Mouse (Mus musculus): ENCODE measurements around the gene Taf12. TPM values are rescaled to one million over a fixed set of nuclear protein-coding genes. Genes with fewer than 3 reads are reported as not detected.
"Not testable (repeated sequence)": the region's sequence is repeated elsewhere in the genome, so short reads cannot be mapped to it uniquely, and the experiment has no call there.

Gene Taf12
- polyA plus RNA-seq, 1 experiment from 2014 or later, result 51.7 TPM

- H3K36me3 ChIP-seq; H3K27me3 ChIP-seq; H3K27ac ChIP-seq; H3K4me1 ChIP-seq; H3K9me3 ChIP-seq; ATAC-seq (ENCODE audit: insufficient number of reproducible peaks, insufficient read depth, low FRiP score, low TSS enrichment): not testable (repeated sequence)
- Histone ChIP-seq H3K4me3 (peak overlapping the region; percentile 43), H3K4me2 (replicated peaks) (peak overlapping the region; percentile 64), H3K9ac (peak overlapping the region; percentile 28; the same call in 1 of the 2 replicates)
- 48% methylated on average over 6 of the region's 6 CpGs for WGBS
Measured at GRCm38 (mm10) chr4:132303484-132303883, 29.3 kb downstream of the Taf12 start.

GRCm38 (mm10) chr4:132305276-132305675, 31.1 kb downstream of the Taf12 start:
- Histone ChIP-seq H3K4me3 (no peak overlapping the region), H3K9ac (no peak overlapping the region), H3K4me2 (replicated peaks) (no peak overlapping the region), H3K9me3 (no peaks in the 10 kb centered on the region), H3K36me3 (peaks cover 9% of the 10 kb centered on the region), H3K27me3 (no peaks in the 10 kb centered on the region), H3K4me1 (peaks cover 14% of the 10 kb centered on the region), H3K27ac (no peak overlapping the region)
- ATAC-seq (ENCODE audit: insufficient number of reproducible peaks, insufficient read depth, low FRiP score, low TSS enrichment), result no peak
- WGBS, result 80% methylated on average over 8 of the region's 8 CpGs

DNA sequence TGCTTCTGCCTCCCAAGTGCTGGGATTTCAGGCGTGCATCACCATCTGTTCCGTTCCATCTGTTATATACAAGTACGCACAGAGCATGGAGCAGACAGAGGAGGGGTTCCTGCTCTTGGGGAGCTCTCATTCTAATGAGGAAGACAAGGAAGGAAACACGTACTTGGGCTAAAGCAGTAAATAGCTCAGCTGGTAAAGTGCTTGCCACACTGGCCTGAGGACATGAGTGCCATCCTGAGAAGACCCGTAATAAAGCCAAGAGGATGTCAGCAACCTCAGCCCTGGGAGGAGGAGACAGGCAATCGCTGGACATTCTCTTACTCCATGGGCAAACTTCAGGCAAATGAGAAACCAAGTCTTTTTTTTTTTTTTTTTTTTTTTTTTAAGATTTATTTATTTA, 31.8 kb downstream of the Taf12 start:
- no peaks in the 10 kb centered on the region for H3K27me3 ChIP-seq
- peaks cover 17% of the 10 kb centered on the region for H3K36me3 ChIP-seq
- no peak overlapping the region for H3K4me2 ChIP-seq (replicated peaks)
- no peak overlapping the region for H3K4me3 ChIP-seq
- no peak for ATAC-seq (ENCODE audit: insufficient number of reproducible peaks, insufficient read depth, low FRiP score, low TSS enrichment)
- no peak overlapping the region for H3K27ac ChIP-seq
- H3K9me3 ChIP-seq, result no peaks in the 10 kb centered on the region
- H3K9ac ChIP-seq, result no peak overlapping the region
- WGBS, result 81% methylated on average over 6 of the region's 6 CpGs
- H3K4me1 ChIP-seq, result peaks cover 16% of the 10 kb centered on the region

- Histone ChIP-seq H3K27me3 (no peaks in the 10 kb centered on the region), H3K4me1 (peaks cover 11% of the 10 kb centered on the region), H3K4me2 (replicated peaks) (peak overlapping the region; percentile 87), H3K27ac (peak overlapping the region; percentile 92), H3K9ac (peak overlapping the region; percentile 91), H3K4me3 (peak overlapping the region; percentile 80), H3K9me3 (no peaks in the 10 kb centered on the region), H3K36me3 (peaks cover 32% of the 10 kb centered on the region)
- peak; percentile 82 for ATAC-seq (ENCODE audit: insufficient number of reproducible peaks, insufficient read depth, low FRiP score, low TSS enrichment)
- WGBS, result 1% methylated on average over 41 of the region's 41 CpGs
Measured at GRCm38 (mm10) chr4:132308437-132309139, 34.4 kb downstream of the Taf12 start.

DNA sequence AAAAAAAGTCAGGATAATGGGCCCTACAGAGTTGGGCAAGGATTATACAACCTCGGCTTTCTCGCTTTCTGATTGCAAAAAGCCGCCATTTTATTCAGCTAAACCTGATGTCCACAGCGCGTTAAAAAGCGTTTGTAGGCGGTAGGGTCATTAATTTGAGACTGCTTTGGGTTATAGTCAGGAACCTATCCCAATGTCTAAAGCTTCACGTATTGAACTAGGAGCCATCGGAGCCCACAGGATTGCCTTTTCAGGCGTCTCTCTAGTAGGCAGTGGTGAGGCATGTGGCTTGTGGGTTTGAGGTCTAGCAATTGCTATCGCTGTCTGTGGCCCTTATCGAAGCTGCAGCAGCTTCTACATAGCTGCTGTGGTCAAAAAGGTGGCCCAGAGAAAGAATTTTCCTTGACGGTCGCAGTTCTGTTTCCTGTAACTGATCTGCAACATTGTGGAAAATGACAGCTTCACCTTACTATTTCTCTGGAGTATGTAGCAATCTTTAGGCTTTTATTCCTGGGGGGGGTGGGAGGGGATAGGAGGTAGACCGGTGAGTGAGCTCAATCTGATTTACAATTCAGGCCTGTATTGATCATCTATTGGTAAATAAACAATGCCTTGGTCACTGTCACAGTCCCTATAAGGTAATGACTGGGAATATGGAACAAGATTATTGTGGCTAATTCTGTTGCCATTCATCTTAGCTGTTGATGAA, 35.1 kb downstream of the Taf12 start:
- Histone ChIP-seq H3K9me3 (no peaks in the 10 kb centered on the region), H3K9ac (peak overlapping the region; percentile 91), H3K4me3 (peak overlapping the region; percentile 80), H3K27me3 (no peaks in the 10 kb centered on the region), H3K4me1 (peaks cover 11% of the 10 kb centered on the region), H3K27ac (peak overlapping the region; percentile 92), H3K4me2 (replicated peaks) (peak overlapping the region; percentile 87), H3K36me3 (peaks cover 40% of the 10 kb centered on the region)
- under 1% methylated on average over 15 of the region's 15 CpGs for WGBS
- ATAC-seq (ENCODE audit: insufficient number of reproducible peaks, insufficient read depth, low FRiP score, low TSS enrichment), result no peak

- 32% methylated on average over 10 of the region's 10 CpGs for WGBS
- Histone ChIP-seq H3K4me1 (peaks cover 11% of the 10 kb centered on the region), H3K9me3 (no peaks in the 10 kb centered on the region), H3K36me3 (peaks cover 40% of the 10 kb centered on the region), H3K27ac (peak overlapping the region; percentile 92), H3K4me3 (peak overlapping the region; percentile 80), H3K9ac (peak overlapping the region; percentile 91), H3K27me3 (no peaks in the 10 kb centered on the region), H3K4me2 (replicated peaks) (peak overlapping the region; percentile 87)
- no peak for ATAC-seq (ENCODE audit: insufficient number of reproducible peaks, insufficient read depth, low FRiP score, low TSS enrichment)
Measured at GRCm38 (mm10) chr4:132309849-132310472, 35.8 kb downstream of the Taf12 start.

DNA sequence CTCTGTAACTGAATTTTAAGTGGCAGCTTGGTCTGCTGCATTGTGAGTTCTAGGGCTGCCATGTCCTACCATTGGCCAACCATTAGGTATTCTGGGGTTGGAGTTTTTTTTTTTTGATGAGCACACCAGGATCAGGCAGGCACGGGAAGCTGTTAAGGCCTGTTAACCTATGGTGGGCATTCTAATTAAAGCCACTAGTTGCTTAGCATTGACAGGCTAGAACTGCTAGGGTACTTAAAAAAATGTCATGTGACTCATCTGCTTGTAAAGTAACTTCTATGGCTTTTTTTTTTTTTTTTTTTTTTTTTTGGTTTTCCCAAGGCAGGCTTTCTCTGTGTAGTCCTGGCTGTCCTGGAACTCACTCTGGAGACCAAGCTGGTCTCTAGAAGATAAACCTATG, 37.0 kb downstream of the Taf12 start:
- WGBS, result 37% methylated on average over 1 of the region's 1 CpGs
- Histone ChIP-seq H3K36me3 (peaks cover 47% of the 10 kb centered on the region), H3K9me3 (no peaks in the 10 kb centered on the region), H3K27ac (no peak overlapping the region), H3K4me1 (peaks cover 11% of the 10 kb centered on the region), H3K4me2 (replicated peaks) (no peak overlapping the region), H3K27me3 (no peaks in the 10 kb centered on the region), H3K9ac (no peak overlapping the region), H3K4me3 (no peak overlapping the region)
- no peak for ATAC-seq (ENCODE audit: insufficient number of reproducible peaks, insufficient read depth, low FRiP score, low TSS enrichment)

- WGBS, result 47% methylated on average over 3 of the region's 3 CpGs
- H3K27me3 ChIP-seq, result no peaks in the 10 kb centered on the region
- H3K36me3 ChIP-seq, result peaks cover 52% of the 10 kb centered on the region
- ATAC-seq (ENCODE audit: insufficient number of reproducible peaks, insufficient read depth, low FRiP score, low TSS enrichment), result no peak
- H3K9ac ChIP-seq, result no peak overlapping the region
- H3K4me2 ChIP-seq (replicated peaks), result no peak overlapping the region
- no peak overlapping the region for H3K4me3 ChIP-seq
- H3K4me1 ChIP-seq, result peaks cover 11% of the 10 kb centered on the region
- H3K27ac ChIP-seq, result no peak overlapping the region
- H3K9me3 ChIP-seq, result no peaks in the 10 kb centered on the region
Measured at GRCm38 (mm10) chr4:132311801-132312200, 37.6 kb downstream of the Taf12 start.

DNA sequence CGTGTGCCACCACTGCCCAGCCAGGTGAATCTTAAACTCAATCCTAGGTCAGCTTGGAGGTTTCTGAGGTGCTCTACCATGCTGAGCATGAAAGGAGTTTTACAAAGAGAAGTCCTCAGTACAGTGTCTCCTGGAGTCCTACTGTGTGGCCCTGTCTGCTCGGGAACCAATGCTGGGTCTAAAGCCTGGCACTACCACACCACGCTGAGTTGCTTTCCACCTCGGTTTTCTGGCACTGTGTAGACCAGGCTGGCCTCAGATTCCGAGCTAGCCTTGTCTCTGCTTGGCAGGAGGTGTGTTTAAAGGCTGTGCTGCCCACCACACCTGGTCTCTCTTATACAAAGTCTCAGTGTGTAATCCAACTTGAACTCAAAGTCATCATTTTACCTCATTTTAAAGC, 38.5 kb downstream of the Taf12 start:
- H3K4me1 ChIP-seq, result peaks cover 11% of the 10 kb centered on the region
- H3K27ac ChIP-seq, result no peak overlapping the region
- H3K4me3 ChIP-seq, result no peak overlapping the region
- no peak overlapping the region for H3K9ac ChIP-seq
- ATAC-seq (ENCODE audit: insufficient number of reproducible peaks, insufficient read depth, low FRiP score, low TSS enrichment), result no peak
- H3K36me3 ChIP-seq, result peaks cover 59% of the 10 kb centered on the region
- 84% methylated on average over 5 of the region's 5 CpGs for WGBS
- no peaks in the 10 kb centered on the region for H3K9me3 ChIP-seq
- no peaks in the 10 kb centered on the region for H3K27me3 ChIP-seq
- H3K4me2 ChIP-seq (replicated peaks), result no peak overlapping the region

DNA sequence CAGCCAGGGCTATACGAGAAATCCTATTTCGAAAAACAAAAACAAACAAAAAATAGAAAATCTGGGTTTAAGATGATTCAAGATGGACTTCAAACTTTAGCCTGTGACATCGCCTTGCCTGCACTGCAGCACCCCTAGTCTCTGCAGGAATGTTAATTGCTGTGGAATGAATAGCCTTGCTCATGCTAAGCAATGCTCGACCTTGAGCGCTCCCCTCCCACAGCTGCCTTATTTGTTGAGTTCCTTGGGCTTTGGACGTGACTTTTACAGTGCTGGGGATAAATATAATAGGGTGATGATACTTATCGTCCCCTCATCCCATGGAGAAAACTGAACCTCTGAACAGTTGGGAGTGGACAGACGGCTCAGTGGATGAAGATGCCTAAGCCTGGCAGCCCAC, 41.5 kb downstream of the Taf12 start:
- WGBS, result 81% methylated on average over 8 of the region's 8 CpGs
- H3K36me3 ChIP-seq, result peaks cover 73% of the 10 kb centered on the region
- H3K9ac ChIP-seq, result no peak overlapping the region

DNA sequence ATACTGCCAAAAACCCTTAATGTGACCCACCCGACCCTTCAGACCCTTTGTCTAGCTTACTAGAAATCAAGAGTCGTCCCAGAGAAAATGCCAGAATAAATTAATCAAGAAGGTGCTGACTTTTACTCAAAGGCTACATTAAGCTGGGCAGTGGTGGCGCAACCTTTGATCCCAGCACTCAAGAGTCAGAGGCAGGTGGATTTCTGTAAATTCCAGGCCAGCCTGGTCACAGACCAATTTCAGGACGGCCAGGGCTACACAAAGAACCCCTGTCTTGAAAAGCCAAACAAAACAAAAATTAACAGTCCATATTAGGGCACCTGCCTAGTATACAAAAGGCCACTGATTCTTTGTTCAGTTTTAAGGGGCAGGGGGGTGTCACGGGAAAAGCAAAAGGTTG, 52.3 kb downstream of the Taf12 start:
- peaks cover 43% of the 10 kb centered on the region for H3K36me3 ChIP-seq
- WGBS, result 76% methylated on average over 5 of the region's 5 CpGs

More for the DNA sequence above, 41.5 kb downstream of the Taf12 start:
- H3K27me3 ChIP-seq, result no peaks in the 10 kb centered on the region
- no peak overlapping the region for H3K4me2 ChIP-seq (replicated peaks)
- H3K4me3 ChIP-seq, result no peak overlapping the region
- no peaks in the 10 kb centered on the region for H3K9me3 ChIP-seq
- no peaks in the 10 kb centered on the region for H3K4me1 ChIP-seq
- H3K27ac ChIP-seq, result no peak overlapping the region
- no peak for ATAC-seq (ENCODE audit: insufficient number of reproducible peaks, insufficient read depth, low FRiP score, low TSS enrichment)

More for the DNA sequence above, 52.3 kb downstream of the Taf12 start:
- Histone ChIP-seq H3K9ac (no peak overlapping the region), H3K9me3 (no peaks in the 10 kb centered on the region), H3K27ac (no peak overlapping the region), H3K4me2 (replicated peaks) (no peak overlapping the region), H3K4me1 (peaks cover 10% of the 10 kb centered on the region), H3K4me3 (no peak overlapping the region), H3K27me3 (no peaks in the 10 kb centered on the region)
- ATAC-seq (ENCODE audit: insufficient number of reproducible peaks, insufficient read depth, low FRiP score, low TSS enrichment), result no peak

Measured in embryonic facial prominence, embryonic 12.5 days (tissue).